Mouse (Mus musculus) A20 (cell line): Measurements from ENCODE around the gene Gnao1.

Source experiments
- DNase-seq: peaks from one replicate; pipeline ENCODE4 v3.0.0-alpha.2; 2011; ENCODE audit warnings: low read depth, low spot score

Gnao1 gene

DNA sequence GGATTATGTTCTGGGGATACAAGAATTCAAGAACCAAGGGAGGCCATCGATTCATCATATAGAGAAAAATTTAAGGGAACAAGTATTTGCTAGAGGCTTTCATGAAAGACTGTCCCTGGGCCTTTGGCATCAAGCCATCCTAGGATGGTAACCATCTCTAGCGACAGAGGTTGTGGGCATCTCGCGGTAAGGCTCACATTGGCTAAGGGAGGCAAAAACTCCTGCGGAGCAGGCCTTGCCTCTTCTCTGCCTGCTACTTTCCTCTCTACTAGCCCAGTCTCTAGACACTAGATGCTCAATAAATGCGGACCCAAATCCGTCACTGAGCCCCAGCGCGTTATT, at the start of gene Gnao1:
Gene Gnao1 (plus strand): TSS at position 281 of the 342 bp plus-strand sequence.
- no peak for DNase-seq

DNA sequence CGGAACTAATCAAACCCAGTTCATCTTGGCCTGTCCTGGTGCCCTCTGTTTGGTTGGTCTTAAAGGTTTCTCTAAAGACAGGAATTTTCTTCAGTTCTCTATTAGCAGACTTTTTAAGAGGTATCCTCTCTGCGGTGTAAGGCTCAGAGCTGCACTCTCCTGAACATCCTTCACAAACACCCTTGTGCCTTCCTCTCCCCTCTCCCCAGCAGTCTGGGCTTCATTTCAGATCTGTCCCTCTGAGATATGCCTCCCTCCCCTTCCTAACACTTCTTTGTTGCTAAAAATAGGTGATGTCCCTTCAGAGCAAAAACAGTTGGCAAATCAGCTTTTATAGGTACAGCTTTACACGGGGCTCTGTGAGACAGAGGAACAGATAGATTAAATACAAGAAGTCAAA, 32.2 kb upstream of the Gnao1 start:
- no peak for DNase-seq

DNA sequence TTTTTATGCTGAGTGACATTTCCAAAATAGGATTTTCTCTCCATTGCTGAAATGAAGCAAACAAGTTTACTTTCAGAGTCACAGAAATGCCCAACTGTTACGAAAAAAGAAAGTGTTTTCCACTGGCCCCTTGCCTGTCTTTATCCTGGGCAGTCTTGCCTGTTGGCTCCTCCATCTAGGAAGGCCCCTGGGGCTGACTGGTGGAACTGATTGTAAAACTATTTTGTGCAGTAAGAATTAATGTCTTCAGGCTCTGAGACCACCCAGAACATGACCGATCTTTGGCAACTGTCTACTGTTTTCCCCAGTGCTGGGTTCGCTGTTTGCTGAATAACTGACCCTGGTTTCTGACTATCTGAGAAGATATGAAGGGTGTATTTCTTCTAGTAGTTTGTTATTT, 540 bp upstream of the Gnao1 start:
- DNase-seq: no peak

DNA sequence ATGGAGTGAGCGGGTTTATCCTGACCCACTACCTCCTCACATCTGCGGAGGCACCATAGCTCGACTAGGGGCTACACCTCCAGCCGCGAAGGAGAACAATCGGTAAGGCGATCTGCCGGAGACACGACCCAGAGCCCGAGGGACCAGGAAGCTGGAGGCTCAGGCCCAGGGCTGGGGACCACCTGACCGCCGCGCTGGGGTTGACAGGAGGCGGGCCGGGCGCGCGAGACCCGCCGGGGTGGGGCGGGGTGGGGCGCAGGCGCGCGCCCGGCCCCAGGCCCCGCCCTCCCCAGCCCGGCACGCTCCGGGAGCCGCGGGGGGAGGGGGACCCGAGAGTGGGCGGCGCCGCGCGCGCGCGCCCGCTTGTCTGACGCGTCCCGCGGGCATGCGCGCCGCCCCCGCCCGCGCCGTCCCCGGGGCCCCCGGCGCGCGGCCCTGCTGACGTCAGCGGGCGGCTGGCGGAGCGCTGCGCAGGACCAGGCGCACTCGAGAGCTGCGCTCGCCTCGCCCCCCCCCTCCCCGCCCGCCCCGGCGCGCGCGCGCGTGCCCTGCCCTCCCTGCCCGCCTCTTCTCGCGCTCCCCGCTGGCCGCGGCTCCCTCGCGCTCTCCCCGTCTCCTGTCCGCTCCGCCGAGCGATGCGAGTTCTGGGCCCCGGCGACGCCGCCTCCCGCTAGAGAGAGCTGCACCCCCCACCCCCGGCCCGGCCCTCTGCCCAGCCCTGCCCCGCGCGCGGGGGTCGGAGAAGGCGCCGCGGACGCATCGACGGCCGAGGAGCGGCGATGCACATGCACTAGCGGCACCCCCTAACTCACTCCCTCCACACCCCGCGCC, 477 bp downstream of the Gnao1 start:
- DNase-seq: no peak

DNA sequence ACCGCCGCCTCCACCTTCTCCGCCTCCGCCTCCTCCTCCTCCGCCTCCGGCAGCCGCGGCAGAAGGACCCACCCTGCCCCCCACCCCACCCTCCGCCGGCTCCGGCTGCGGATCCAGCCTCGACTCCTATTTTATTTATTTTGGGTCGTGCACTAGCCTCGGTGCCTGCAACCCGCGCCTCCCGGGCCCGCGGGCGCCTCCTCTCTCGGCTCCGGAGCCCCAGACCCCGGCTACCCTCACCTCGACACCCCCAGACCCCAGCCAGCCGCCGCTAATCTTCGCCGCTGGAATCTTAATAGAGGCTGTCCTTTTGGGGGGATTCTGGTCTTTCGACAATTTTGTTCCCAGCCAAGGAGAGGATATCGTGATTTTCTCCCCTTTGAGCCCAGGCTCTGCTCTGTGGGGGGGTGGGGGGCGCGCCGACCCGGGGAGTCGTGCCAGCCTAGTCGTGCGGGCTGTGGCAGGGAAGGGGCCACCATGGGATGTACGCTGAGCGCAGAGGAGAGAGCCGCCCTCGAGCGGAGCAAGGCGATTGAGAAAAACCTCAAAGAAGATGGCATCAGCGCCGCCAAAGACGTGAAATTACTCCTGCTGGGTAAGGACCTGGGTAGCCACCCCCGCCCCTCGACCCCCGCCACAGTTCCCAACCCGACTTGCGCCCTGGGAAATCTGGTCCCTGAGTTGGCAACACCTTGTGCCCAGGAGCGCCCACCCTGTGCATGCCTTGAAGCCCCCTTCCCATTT, 1.3 kb downstream of the Gnao1 start:
- DNase-seq: no peak

DNA sequence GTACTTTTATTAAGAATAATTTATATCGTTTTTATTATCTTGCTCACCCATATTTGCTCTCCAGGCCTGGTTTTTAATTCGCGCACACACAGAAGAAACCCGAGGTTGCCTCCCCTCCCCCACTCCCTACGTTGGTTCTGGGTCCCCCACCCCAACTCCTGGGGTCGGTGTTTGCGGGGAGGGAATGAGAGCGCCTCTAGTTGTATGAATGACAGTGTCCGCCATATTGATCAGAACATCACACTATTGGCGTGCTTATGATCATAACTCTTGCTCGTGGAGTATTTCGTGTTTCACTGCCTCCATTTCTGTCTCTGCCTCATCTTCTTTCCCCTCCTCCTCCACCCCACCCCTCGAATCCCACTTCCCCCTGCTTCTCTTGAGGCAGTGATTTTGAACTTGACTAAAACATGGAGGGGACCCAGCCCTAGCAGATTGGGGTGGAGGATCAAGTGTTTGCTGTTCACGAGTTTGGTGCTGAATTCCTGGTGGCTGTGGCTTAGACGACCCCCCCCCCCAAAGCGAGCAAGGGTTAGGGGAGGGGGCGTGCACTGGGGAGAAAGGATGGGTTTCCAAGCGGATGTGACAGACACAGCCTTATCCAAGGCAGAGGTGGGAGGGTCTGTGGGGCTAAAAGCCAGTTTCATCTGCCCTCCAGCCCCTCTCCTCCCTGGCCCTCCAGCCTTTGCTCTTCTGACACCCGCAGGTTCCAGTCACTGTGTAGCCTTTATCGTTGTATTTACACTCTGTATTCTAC, 2.1 kb downstream of the Gnao1 start:
- no peak for DNase-seq

DNA sequence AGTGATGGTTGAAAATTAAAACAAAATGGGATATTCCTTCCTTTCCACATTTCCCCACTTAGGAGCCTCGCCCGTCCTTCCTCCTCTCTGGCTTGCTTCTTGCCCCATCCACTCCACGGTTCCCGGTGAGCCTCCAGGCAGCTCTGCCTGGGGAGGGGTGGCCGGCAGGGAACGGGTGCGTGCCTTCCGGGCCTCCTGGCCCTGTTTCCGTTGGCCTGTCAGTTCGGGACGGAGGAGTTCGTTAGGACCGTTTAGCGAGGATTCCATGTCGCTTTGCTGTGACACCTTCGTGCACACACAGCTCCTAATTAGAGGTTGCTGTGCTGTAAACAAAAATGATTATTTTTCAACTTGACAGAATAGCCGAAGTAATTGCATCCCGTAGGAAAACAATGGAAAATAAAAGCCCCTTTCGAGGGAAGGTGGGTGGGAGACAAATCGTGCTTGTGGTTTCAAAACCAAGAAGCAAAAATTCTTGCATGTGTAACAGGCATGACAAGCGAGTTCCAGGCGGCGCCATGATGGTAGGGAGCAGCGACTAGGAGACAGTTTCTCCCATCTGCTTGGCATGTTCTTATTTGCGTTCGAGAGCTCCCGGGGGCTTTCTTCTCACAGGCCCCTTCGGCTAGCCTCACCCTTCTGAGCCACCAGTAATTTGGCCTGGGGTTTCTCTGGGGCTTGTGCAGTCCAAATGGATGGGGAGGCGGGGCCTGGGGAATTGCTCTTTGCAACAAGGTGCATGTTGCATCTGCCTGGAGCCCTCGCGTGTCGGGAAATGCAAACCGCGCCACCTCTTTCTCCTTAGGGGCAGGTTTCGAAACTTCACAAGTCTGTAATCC, 3.0 kb downstream of the Gnao1 start:
- no peak for DNase-seq

DNA sequence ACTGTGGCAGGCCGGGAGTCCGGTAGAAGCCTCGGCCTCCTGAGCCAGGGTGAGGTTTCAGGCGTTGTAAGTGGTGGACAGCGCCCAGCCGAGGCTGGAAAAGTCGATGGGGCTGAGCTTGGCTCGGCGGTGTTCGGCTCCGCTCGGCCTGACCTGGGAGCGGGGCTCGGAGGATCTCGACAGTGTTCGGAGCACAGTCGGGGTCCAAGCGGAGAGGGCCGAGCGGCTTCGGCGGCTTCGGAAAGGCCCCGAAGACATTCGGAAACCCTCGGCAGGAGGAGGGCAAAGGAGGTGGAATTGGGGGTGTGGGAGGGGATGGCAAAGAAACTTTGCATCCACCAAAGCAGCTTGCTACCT, 3.6 kb downstream of the Gnao1 start:
- DNase-seq: no peak

DNA sequence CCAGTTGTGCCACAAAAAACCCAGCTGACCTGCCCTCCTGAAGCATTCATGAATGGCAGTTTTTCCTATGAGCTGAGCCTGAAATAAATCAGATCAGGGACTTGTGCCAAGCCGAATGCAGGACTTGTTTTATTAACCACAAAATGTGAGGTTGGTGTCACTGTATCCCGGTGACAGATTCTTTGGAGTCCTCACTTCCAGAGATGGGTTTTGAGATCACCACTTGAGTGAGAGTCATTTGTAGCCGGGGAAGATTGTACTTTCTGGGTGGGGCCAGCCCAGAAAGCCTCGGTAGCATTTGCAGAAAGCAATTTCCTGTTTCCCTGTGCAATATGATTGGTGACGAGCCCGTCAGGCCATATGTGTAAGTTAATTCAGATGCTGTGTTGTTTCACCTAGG, 4.5 kb downstream of the Gnao1 start:
- DNase-seq: no peak

DNA sequence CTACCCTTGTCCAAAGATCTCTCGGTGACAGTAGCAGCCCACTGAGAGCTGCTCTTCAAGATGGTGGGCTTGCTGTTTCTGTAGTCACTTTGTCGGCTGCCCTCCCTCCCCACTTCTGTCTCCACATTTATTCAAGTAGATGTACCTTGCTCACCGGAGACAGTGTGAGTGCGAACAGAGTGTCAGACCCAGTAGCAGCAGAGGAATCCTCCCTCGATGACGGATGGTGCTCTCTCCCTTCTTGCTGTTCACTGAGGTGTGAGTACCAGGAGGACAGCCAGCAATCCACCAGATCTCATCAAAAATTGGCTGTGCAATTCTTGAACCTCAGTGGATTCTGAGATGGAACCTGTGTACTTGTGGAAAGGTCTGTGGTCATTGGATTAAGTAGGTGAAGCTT, 6.5 kb downstream of the Gnao1 start:
- no peak for DNase-seq

DNA sequence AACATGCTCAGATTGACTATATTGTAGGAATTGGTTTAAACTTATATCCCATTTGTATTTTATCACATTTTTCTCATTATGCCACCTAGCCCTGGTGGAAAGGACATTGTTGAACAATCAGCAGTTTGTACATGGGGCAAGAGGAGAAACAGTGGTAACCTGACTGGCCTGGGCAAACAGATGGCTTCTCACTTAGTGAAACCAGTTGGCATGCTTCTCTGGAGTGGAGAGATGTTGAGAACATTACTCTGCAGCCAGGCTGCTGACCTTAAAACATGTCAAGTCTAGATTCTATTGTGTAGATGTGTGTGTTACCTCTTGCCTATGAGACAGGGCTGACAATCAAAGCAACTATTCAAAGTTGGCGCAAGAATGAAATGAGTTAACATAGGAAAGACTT, 7.6 kb downstream of the Gnao1 start:
- DNase-seq: no peak

DNA sequence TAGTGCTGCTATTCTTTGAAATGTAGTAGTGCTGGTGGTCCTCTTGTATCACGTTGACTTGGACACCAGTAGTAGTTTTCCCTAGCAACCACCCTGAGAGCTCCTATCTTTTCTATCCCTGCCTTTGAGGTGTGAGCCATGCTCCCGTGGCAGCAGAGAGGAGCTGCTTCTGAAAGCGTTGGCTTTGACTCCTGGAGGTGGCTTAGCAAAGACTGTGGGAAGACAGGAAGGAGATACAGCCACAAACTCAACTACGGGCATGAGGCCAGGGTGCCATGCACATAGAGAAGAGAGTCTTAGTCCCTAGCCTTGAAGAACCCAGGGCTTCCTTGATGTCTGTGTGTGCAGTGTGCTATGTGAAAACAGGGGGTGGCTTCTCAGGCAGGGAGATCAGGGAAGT, 10.2 kb downstream of the Gnao1 start:
- DNase-seq: no peak

DNA sequence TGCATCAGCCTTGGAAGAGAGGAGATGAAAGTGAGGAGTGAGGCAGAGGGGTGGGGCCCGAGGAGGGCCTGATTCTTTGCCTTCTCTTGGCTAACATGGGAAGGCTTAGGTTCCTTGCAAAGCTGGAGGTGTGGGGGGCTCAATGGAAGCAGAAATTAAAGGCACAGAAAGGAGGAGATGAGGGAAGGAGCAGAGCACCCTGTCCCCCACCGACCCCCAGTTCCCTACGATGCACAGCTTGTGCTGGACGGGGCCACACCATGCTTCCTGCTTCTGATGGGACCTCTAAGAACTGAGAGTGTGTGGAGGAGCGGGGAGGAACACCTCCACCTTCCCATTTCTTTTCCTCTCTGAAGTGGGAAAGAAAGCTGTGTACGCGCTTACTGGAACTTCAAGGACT, 11.6 kb downstream of the Gnao1 start:
- no peak for DNase-seq

DNA sequence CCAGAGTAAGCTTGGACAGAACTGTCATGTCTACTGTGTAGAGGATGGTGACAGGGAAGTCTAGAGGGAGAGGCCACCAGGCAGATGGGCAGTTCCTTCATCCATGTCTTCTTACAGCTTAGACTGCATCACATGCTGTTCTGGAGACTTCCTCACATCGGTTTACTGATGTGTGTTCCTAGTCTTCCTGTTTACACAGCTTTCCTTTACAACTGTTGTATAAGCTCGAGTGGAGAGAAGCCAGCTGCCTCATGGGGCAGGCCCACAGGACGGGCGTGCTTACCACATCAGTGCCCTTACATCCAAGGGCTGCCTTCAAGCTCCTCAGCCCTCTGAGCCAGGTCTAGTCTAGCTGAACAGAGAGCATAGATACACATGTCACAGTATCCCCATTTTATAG, 15.6 kb downstream of the Gnao1 start:
- DNase-seq: no peak

DNA sequence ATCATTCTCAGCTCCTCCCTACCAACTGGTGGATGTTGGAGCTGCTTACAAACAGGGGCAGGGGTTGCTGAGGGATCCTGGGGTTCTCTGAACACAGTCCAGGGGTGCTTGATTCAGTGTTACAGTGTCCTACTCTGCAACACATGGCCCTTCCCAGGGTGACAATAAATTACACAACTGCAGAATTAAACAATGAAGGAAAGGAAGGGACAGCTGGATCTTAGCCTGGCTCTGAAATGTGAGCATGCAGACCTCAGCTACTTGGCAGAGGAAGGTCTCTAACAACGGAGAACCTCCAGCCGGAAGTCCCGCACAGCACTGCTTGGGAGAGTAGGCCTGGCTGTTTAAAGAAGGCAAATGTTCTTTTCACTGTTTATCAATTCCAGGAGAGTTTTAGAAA, 20.9 kb downstream of the Gnao1 start:
- DNase-seq: no peak

DNA sequence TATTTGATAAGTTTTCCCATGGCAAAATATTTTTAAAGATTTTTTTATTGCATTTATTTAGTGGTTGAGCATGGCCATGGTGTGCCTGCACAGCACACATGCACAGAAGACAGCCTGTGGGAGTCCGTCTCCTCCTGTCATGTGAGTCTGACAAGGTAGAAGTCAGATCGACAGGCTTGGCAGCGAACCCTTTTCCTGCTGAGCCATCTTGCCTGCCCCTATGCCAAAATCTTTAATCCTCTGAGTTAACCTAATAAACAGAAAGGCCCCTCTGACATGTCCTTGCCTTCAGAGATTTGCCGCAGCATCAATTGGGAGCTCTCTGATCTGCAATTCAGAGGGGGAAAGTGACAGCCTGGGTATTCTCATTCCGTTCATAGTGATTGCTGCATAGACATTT, 26.0 kb downstream of the Gnao1 start:
- DNase-seq: no peak

DNA sequence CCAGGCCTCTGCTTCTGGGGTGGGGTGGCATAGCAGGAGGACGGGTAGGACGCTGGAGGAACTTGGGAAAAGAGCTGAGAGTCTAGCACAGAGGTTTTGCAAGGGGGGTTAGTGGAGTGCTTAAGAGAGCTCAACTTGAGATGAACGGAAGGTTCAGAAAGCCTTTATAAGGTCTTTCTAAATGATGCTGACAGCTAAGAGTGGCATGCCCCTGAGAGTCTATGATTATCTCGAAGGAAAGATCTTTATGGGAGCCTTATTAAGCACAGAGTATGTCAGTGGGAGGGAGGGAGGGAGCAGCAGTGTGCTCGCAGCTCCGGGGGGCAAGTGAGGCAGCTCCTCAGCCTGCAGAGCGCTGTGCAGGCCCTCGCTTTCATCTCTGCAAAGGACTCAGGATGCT, 29.3 kb downstream of the Gnao1 start:
- no peak for DNase-seq

DNA sequence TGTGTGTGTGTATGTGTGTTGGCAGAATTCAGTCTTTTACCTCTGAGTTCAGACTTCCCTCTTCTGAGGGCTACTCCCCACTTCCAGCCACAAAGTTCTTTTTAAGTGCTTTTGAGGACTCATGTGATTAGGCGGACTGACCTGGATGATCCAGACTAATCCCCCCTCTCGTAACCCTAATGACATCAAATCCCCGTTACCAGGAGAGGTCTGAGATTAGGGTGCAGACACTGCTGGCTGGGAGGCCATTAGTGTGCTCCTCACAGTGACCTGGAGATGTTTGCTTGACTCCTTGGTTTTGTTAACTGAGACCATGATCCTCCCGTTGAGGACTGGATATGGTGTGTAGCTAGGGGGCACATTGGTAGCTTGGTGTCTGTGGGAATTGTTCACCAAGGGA, 30.7 kb downstream of the Gnao1 start:
- DNase-seq: no peak

DNA sequence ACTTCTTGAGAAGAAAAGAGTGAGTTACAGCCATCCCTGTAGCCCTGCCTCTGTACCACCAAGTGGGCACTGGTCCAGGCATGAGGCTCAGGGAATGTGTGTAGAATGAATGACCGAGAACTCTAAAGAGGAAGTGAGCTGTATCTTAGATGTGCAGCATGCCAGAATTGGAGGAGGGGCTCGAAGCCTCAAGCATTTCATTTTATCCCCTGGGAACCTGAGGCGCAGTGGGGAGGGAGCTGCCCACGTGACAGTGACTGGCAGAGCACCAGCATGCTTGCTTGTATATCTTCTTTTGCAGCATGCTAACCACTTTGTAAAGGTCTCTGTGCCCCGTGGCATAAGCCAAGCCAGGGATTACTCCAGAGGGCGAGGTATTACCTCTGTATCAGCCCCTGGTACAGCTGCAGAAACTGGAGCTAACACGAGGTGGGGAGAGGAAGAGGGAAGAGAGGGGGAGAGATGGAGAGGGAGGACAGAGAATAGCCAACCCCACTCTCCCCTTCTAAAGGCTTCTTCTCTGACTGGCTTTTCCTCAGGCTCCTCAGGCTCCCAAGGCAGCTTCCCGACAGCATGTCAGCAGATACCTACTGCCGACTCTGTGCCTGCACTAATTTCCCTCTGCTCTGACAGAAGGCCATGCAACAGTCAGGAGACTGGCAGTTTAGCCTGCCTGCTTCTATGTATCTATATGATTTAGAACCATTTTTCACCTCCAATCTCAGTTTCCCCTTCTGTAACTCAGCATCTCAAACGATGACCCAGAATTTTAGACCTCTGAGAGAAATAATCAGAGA, 31.4 kb downstream of the Gnao1 start:
- DNase-seq: no peak

DNA sequence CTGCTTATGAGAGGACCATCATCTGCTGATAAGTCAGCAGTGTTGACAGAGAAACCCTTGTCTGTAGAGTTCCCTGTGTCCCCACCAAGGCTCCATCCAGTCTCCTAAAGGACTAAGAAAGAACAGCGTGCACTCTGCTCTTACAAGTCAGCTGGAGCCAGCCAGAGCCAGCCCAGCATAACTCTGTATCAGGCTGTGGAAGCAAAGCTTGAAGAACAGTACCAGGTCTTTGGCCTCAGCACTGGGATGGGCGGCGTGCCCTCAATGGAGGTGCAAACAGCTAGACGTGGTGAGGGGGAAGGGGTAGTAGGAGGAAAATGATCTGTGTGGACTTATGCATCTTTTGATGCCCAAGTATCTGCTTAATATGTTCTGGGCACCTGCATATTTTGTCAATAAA, 32.8 kb downstream of the Gnao1 start:
- DNase-seq: no peak
